Mouse (Mus musculus): ENCODE results near the gene Adipor2. TPM values are rescaled to one million over a fixed set of nuclear protein-coding genes. Genes with fewer than 3 reads are reported as not detected.

The Adipor2 gene
- polyA plus RNA-seq, 1 experiment from 2014 or later: 37.5 TPM

GRCm38 (mm10) chr6:119390728-119391127 is 26.8 kb downstream of the Adipor2 start:
- H3K27ac ChIP-seq (ENCODE audit: low read length): no peak overlapping the region
- 90% methylated on average over 4 of the region's 4 CpGs for WGBS
- no peak for ATAC-seq (ENCODE audit: insufficient number of reproducible peaks, insufficient read depth, low FRiP score, low read depth)

DNA sequence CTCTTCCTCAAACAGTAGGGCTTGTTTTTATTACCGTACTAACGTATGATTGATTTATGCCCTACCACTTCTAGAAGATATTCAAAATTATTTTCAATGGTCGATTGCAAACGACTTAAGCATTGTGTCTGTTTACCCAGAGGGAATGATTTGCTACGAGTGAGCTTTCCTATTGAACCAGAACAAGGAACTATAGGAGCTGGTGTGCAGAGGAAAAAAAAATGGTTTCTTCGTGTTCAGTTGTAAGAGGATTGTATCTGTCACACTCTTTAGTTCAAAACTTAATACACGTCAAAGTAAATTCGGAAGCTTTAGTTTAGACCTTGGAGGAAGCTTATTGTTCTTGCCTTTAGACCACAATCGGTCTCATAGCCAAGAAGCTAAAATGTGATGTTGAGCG is 28.4 kb downstream of the Adipor2 start:
- peak overlapping the region; percentile 35; the same call in 1 of the 2 replicates for H3K27ac ChIP-seq (ENCODE audit: low read length)
- peak overlapping the region; percentile 69 for H3K4me3 ChIP-seq (ENCODE audit: low read depth, low read length)
- H3K9me3 ChIP-seq (ENCODE audit: control insufficient read depth, low read depth, low read length): no peaks in the 10 kb centered on the region
- H3K4me1 ChIP-seq (ENCODE audit: control insufficient read depth, insufficient read depth, low read length): peaks cover 6% of the 10 kb centered on the region; the same call in 1 of the 2 replicates
- H3K4me2 ChIP-seq (replicated peaks; ENCODE audit: low read depth, low read length): peak overlapping the region; percentile 51
- WGBS: 22% methylated on average over 10 of the region's 10 CpGs
- no peaks in the 10 kb centered on the region for H3K27me3 ChIP-seq (ENCODE audit: control insufficient read depth, insufficient read depth, low read length)
- H3K36me3 ChIP-seq (ENCODE audit: control insufficient read depth, insufficient read depth, low read length): no peaks in the 10 kb centered on the region
- H3K9ac ChIP-seq (replicated peaks; ENCODE audit: low read depth, low read length): peak overlapping the region; percentile 47
- ATAC-seq (ENCODE audit: insufficient number of reproducible peaks, insufficient read depth, low FRiP score, low read depth): no peak

More at GRCm38 (mm10) chr6:119390728-119391127, 26.8 kb downstream of the Adipor2 start:
- Histone ChIP-seq H3K4me3 (ENCODE audit: low read depth, low read length) (no peak overlapping the region), H3K36me3 (ENCODE audit: control insufficient read depth, insufficient read depth, low read length) (no peaks in the 10 kb centered on the region), H3K9ac (replicated peaks; ENCODE audit: low read depth, low read length) (no peak overlapping the region), H3K4me2 (replicated peaks; ENCODE audit: low read depth, low read length) (no peak overlapping the region), H3K9me3 (ENCODE audit: control insufficient read depth, low read depth, low read length) (no peaks in the 10 kb centered on the region), H3K4me1 (ENCODE audit: control insufficient read depth, insufficient read depth, low read length) (peaks cover 6% of the 10 kb centered on the region; the same call in 1 of the 2 replicates), H3K27me3 (ENCODE audit: control insufficient read depth, insufficient read depth, low read length) (no peaks in the 10 kb centered on the region)

DNA sequence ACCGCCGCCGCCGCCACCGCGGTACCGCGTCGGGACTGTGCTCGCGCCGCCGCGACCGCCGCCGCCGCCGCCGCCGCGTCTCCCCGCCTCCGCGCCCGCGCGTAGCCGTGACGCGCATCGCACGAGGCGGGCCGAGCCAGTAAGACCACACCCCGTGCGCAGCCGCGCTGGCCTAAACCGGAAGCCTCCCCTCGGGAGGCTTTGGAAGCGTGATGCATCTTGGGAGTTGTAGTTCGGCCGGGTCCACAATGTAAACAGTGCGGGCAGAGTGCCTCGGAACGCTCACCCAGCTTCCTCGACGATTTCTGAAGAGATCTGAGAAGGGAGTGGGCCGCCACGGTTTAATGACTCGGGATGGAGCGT is 28.9 kb downstream of the Adipor2 start:
- peak overlapping the region; percentile 69 for H3K4me3 ChIP-seq (ENCODE audit: low read depth, low read length)
- H3K27me3 ChIP-seq (ENCODE audit: control insufficient read depth, insufficient read depth, low read length): no peaks in the 10 kb centered on the region
- H3K9ac ChIP-seq (replicated peaks; ENCODE audit: low read depth, low read length): peak overlapping the region; percentile 85
- no peaks in the 10 kb centered on the region for H3K9me3 ChIP-seq (ENCODE audit: control insufficient read depth, low read depth, low read length)
- under 1% methylated on average over 53 of the region's 53 CpGs for WGBS
- H3K4me2 ChIP-seq (replicated peaks; ENCODE audit: low read depth, low read length): peak overlapping the region; percentile 51
- H3K27ac ChIP-seq (ENCODE audit: low read length): peak overlapping the region; percentile 75; the same call in 1 of the 2 replicates
- H3K36me3 ChIP-seq (ENCODE audit: control insufficient read depth, insufficient read depth, low read length): no peaks in the 10 kb centered on the region
- ATAC-seq (ENCODE audit: insufficient number of reproducible peaks, insufficient read depth, low FRiP score, low read depth): peak; percentile 99
- peaks cover 6% of the 10 kb centered on the region; the same call in 1 of the 2 replicates for H3K4me1 ChIP-seq (ENCODE audit: control insufficient read depth, insufficient read depth, low read length)

DNA sequence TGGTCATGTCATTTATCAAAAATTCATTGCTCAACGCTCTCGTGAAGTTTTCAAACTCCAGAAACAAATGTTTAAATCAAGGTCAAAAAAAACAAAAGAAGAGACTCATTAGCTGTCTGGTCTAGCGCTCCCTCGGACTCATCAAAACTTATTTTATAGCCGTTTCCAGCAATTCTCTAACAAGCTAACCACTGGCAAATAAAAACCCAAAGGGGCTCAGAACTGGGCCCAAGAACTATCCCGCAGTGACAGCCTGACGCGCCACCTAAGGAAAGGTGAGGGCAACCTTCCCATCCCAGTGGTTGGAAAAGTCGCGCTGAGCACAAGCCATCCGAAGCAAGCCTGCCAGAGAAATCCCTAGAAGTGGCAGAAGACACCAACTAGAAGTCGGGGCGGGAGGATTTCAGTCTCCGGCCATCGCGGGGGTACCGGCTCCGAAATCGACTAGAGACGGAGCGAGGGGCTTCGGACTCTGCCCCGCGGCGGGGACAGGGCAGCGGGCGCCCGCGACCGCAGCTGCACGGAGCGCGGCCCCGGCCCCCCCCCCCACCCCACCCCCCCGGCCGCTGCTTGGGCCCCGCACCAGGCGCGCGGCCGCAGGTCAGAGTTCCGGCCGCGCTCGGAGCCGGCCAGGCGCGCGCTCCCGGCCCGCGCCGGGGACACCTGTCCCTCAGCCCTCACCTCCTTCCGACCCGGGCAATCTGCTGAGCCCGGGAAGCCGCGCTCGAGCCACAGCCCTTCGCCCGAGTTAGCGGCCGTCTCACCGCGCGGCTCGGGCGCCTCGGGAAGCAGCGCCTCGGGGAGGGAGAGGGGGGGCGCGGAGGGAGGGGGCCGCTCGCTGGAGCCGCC is 29.5 kb downstream of the Adipor2 start:
- Histone ChIP-seq H3K27ac (ENCODE audit: low read length) (peak overlapping the region; percentile 75; the same call in 1 of the 2 replicates), H3K9me3 (ENCODE audit: control insufficient read depth, low read depth, low read length) (no peaks in the 10 kb centered on the region), H3K9ac (replicated peaks; ENCODE audit: low read depth, low read length) (peak overlapping the region; percentile 85), H3K4me3 (ENCODE audit: low read depth, low read length) (peak overlapping the region; percentile 69), H3K4me2 (replicated peaks; ENCODE audit: low read depth, low read length) (peak overlapping the region; percentile 67), H3K36me3 (ENCODE audit: control insufficient read depth, insufficient read depth, low read length) (no peaks in the 10 kb centered on the region), H3K4me1 (ENCODE audit: control insufficient read depth, insufficient read depth, low read length) (peaks cover 6% of the 10 kb centered on the region; the same call in 1 of the 2 replicates), H3K27me3 (ENCODE audit: control insufficient read depth, insufficient read depth, low read length) (no peaks in the 10 kb centered on the region)
- peak; percentile 85 for ATAC-seq (ENCODE audit: insufficient number of reproducible peaks, insufficient read depth, low FRiP score, low read depth)
- under 1% methylated on average over 60 of the region's 76 CpGs for WGBS

- Histone ChIP-seq H3K9ac (replicated peaks; ENCODE audit: low read depth, low read length) (0 out of 2 replicates have a peak overlapping the region, but pooled peaks have one; percentile 85), H3K9me3 (ENCODE audit: control insufficient read depth, low read depth, low read length) (no peaks in the 10 kb centered on the region), H3K4me2 (replicated peaks; ENCODE audit: low read depth, low read length) (peak overlapping the region; percentile 67), H3K36me3 (ENCODE audit: control insufficient read depth, insufficient read depth, low read length) (no peaks in the 10 kb centered on the region), H3K4me3 (ENCODE audit: low read depth, low read length) (no peak overlapping the region), H3K4me1 (ENCODE audit: control insufficient read depth, insufficient read depth, low read length) (peaks cover 6% of the 10 kb centered on the region; the same call in 1 of the 2 replicates), H3K27ac (ENCODE audit: low read length) (no peak overlapping the region), H3K27me3 (ENCODE audit: control insufficient read depth, insufficient read depth, low read length) (no peaks in the 10 kb centered on the region)
- WGBS: 80% methylated on average over 1 of the region's 1 CpGs
- no peak for ATAC-seq (ENCODE audit: insufficient number of reproducible peaks, insufficient read depth, low FRiP score, low read depth)
Measured at GRCm38 (mm10) chr6:119386821-119387220, 30.7 kb downstream of the Adipor2 start.

DNA sequence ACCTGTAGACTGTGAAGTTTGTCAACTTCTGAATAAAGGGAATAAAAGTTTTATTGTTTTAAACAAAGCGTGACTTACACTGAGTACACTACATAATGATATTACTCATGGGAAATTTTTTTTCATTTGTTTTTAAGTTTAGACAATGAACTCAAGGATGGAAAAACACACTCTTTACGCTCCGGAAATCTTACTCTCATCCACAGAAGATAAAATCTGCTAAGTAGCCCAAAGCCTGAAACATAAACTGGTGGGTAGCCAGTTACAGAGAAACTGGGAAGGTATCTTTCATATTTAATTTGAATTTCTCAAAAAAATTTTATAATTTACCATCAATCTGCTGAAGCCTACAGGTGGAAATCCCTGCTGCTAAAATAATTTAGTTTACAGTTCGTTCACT is 31.1 kb downstream of the Adipor2 start:
- no peak overlapping the region for H3K4me3 ChIP-seq (ENCODE audit: low read depth, low read length)

GRCm38 (mm10) chr6:119385668-119386067 is 31.8 kb downstream of the Adipor2 start:
- Histone ChIP-seq H3K9ac (replicated peaks; ENCODE audit: low read depth, low read length) (no peak overlapping the region), H3K4me2 (replicated peaks; ENCODE audit: low read depth, low read length) (no peak overlapping the region), H3K27ac (ENCODE audit: low read length) (no peak overlapping the region), H3K27me3 (ENCODE audit: control insufficient read depth, insufficient read depth, low read length) (no peaks in the 10 kb centered on the region), H3K9me3 (ENCODE audit: control insufficient read depth, low read depth, low read length) (no peaks in the 10 kb centered on the region), H3K4me1 (ENCODE audit: control insufficient read depth, insufficient read depth, low read length) (peaks cover 6% of the 10 kb centered on the region; the same call in 1 of the 2 replicates), H3K4me3 (ENCODE audit: low read depth, low read length) (no peak overlapping the region), H3K36me3 (ENCODE audit: control insufficient read depth, insufficient read depth, low read length) (no peaks in the 10 kb centered on the region)
- 97% methylated on average over 1 of the region's 1 CpGs for WGBS
- ATAC-seq (ENCODE audit: insufficient number of reproducible peaks, insufficient read depth, low FRiP score, low read depth): no peak

More for the DNA sequence above, 31.1 kb downstream of the Adipor2 start:
- Histone ChIP-seq H3K4me2 (replicated peaks; ENCODE audit: low read depth, low read length) (no peak overlapping the region), H3K9me3 (ENCODE audit: control insufficient read depth, low read depth, low read length) (no peaks in the 10 kb centered on the region), H3K27ac (ENCODE audit: low read length) (no peak overlapping the region), H3K9ac (replicated peaks; ENCODE audit: low read depth, low read length) (no peak overlapping the region), H3K36me3 (ENCODE audit: control insufficient read depth, insufficient read depth, low read length) (no peaks in the 10 kb centered on the region), H3K27me3 (ENCODE audit: control insufficient read depth, insufficient read depth, low read length) (no peaks in the 10 kb centered on the region), H3K4me1 (ENCODE audit: control insufficient read depth, insufficient read depth, low read length) (peaks cover 6% of the 10 kb centered on the region; the same call in 1 of the 2 replicates)
- WGBS: 84% methylated on average over 4 of the region's 4 CpGs
- no peak for ATAC-seq (ENCODE audit: insufficient number of reproducible peaks, insufficient read depth, low FRiP score, low read depth)

- no peak for ATAC-seq (ENCODE audit: insufficient number of reproducible peaks, insufficient read depth, low FRiP score, low read depth)
- H3K9me3 ChIP-seq (ENCODE audit: control insufficient read depth, low read depth, low read length): no peaks in the 10 kb centered on the region
Measured at GRCm38 (mm10) chr6:119378631-119379030, 38.9 kb downstream of the Adipor2 start.

More at GRCm38 (mm10) chr6:119378631-119379030, 38.9 kb downstream of the Adipor2 start:
- Histone ChIP-seq H3K9ac (replicated peaks; ENCODE audit: low read depth, low read length) (no peak overlapping the region), H3K27ac (ENCODE audit: low read length) (no peak overlapping the region), H3K27me3 (ENCODE audit: control insufficient read depth, insufficient read depth, low read length) (no peaks in the 10 kb centered on the region), H3K4me1 (ENCODE audit: control insufficient read depth, insufficient read depth, low read length) (0 out of 2 replicates have a peak, but pooled peaks cover 3% of the 10 kb centered on the region), H3K36me3 (ENCODE audit: control insufficient read depth, insufficient read depth, low read length) (no peaks in the 10 kb centered on the region), H3K4me3 (ENCODE audit: low read depth, low read length) (no peak overlapping the region), H3K4me2 (replicated peaks; ENCODE audit: low read depth, low read length) (no peak overlapping the region)
- WGBS: 97% methylated on average over 1 of the region's 1 CpGs
